Mouse (Mus musculus) ES-Bruce4 (cell line): ENCODE data around the gene Sema5a.

Experiments
- CTCF ChIP-seq: IDR thresholded peaks from one replicate; pipeline ENCODE4 v1.8.1; 2011; ENCODE audit warnings: low read depth, low read length
- EP300 ChIP-seq: IDR thresholded peaks from 2 replicates; pipeline ENCODE4 v1.6.1; 2011; ENCODE audit warnings: low read depth, low read length; ENCODE audit not compliant: insufficient read depth

DNA sequence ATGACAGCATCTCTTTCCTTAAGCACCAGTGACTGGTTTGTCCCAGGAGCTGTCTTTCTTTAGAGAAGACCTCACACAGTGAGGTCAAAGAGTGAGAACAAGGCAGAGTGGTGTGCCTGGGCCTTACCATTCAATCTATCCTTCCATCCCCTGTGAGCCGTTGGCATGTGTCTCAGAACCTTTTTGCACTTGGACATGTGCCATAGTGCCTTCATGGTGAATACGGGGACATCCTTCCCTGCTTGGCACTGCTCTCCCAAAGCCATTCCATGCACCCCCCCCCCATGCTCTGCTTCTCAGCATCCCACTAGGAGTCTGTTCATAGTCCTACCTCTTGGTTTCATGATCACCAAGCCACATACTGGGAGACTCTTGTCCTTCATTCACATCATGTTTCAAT is 96.8 kb downstream of the Sema5a start:
- no peak for TF ChIP-seq CTCF
- TF ChIP-seq EP300: no peak
